Mouse (Mus musculus): ENCODE data around the gene Vmn2r11.
"Not testable (repeated sequence)": the region's sequence is repeated elsewhere in the genome, so short reads cannot be mapped to it uniquely, and the experiment has no call there.

Vmn2r11 gene

DNA sequence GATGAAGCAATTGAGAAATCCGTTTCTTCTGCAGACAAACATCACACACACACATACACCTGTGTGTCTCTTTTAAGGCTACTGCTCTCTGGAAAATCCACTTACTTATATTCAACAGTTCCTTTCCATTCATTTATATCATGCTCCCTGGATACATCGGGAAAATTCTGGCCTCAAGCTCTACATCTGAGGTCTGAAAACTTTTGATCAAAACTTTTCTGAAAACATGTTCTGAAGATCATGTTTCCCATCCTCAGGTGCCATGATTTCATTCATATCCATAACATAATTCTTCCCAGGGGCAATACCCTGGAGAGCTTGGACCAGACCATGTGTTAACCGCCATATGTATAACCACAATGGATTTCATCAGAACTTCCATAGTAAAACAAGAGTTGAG, at the start of gene Vmn2r11:
Gene Vmn2r11, minus strand, starts transcription at position 101 of the 400 bp plus-strand sequence.
- not testable (repeated sequence) for DNase-seq (ENCODE audit: low read depth, low spot score)

DNA sequence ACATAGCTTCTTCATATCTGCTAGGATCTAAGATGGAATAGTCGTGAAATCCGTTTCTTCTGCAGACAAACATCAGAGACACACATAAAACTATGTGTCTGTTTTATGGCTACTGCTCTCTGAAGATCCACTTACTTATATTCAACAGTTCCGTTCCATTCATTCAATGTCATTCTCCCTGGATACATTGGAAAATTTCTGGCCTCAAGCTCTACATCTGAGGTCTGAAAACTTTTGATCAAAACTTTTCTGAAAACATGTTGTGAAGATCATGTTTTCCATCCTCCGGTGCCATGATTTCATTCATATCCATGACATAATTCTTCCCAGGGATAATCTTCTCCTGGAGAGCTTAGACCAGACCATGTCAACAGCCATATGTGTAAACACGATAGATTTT, 38.5 kb upstream of the Vmn2r11 start, which contains the start of gene Vmn2r12:
Gene Vmn2r12, minus strand, starts transcription at position 101 of the 400 bp plus-strand sequence.
- not testable (repeated sequence) for DNase-seq (ENCODE audit: low read depth, low spot score)

DNA sequence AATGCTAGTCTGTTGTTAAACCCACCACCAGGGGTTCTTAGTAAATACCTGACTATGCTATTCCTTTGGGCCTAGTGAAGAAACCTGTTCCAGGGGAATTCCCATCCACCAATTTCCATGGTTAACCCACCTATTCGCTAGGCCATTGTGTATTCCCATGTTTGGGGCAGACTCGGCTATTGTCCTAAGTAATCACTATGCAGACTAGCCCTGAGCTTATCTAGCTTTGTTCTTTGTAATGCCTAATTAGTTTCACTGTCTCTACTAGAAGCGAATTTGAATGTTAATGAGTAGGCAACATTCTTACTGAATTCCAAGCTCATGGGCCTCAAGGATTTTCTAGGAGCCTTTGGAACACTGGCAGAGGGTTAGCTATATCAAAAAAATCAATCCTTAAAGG, 37.1 kb upstream of the Vmn2r11 start:
- peak; percentile 96 for DNase-seq (ENCODE audit: low read depth, low spot score)

DNA sequence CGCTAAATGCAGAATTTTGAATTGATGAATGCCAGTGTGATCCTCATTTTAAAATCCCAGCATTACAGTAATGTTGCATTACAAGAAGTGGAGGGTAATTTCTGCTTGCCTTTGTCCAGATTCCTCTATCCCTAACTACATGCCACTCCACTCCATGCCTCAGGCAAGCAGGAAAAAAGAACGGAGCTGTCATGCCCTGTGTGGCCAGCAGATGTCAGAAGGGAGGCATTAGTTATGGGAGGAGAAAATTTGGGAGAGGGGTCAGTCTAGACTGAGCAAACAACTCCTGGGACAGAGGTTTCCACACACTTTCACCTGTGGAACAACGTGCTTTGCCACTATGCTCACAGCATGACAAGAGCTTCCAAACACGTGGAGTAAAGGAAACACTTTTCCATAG, 12.6 kb upstream of the Vmn2r11 start:
- DNase-seq (ENCODE audit: low read depth, low spot score), result peak; percentile 55

- no peak for DNase-seq (ENCODE audit: low read depth, low spot score)
Measured at GRCm38 (mm10) chr5:109055286-109055685, 4.1 kb downstream of the Vmn2r11 start.

DNA sequence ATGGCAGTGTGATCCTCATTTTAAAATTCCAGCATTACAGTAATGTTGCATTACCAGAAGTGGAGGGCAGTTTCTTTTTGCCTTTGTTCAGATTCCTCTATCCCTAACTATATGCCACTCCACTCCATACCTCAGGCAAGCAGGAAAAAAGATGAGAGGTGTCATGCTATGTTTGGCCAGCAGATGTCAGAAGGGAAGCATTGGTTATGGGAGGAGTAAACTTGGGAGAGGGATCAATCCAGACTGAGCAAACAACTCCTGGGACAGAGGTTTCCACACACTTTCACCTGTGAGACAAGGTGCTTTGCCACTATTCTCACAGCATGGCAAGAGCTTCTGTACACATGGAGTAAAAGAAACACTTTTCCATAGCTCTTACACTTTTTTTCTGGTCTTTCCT, 26.8 kb downstream of the Vmn2r11 start:
- DNase-seq (ENCODE audit: low read depth, low spot score), result peak; percentile 52

GRCm38 (mm10) chr5:109006427-109006826, 52.9 kb downstream of the Vmn2r11 start, which contains the start of gene Vmn2r10:
Vmn2r10 (minus strand) TSS chr5:109006527.
- DNase-seq (ENCODE audit: low read depth, low spot score), result not testable (repeated sequence)

All from ES-CJ7 (cell line).